Mouse (Mus musculus): Measurements from ENCODE around the gene Csrp1.
A peak's percentile ranks its signal among the peaks of the same experiment; 100 is the strongest.

Csrp1 gene

DNA sequence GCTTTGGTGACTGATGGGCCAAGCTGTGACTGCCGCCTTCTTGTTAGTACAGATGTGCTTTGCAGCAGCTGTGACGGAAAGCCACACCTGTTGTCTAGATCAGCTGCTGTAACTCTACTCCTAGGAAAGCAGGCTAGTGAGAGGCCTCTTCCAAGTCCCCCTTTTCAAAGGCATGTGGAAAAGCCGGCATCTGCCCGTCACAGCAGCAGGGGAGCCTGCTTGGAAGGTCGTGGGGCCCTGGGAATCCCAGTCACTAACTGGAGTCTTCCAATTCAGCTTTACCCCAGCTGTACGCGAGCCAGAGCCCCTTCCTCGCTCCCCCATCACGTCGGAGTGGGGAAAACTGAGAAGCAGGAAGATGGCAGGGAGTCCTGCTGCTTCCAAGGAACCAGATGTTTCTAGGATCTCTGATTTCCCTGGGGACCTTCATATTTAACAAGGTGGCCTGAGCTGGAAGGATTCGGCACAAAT, 21.4 kb upstream of the Csrp1 start:
- no peak for DNase-seq (ENCODE audit: low spot score)

DNA sequence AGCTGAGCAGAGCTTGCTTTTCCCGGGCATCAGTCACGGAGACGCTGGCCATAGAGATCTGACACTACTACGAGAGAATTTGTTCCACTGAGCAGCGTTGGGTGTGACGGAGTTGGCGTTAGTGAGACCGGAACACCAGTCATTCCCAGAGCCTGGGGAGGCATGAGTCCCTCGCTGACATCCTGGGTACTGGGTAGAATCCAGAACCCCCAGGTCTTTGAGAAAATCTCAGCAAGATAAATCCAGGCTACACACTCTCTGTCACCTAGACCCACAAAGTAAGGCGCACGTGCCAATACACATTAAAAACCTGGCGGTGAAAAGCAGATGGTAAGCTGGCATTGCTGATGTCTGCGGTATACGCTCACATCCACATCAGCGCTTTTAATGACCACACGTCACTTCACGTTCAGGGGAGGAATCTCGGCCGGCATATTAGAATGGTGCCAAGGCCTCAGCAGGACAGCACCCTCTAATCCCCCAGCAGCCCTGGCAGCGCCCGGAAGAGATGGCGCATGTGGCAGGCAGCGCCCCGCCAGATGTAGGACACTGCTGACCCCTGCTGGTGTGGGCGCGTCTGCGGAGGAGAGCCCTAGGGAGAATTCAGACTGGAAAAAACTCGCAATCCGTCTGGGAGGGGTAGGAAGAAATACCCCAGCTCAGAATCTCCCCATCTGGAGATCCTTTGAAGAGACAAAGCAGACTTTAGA, 20.7 kb upstream of the Csrp1 start:
- peak; percentile 71 for DNase-seq (ENCODE audit: low spot score)

DNA sequence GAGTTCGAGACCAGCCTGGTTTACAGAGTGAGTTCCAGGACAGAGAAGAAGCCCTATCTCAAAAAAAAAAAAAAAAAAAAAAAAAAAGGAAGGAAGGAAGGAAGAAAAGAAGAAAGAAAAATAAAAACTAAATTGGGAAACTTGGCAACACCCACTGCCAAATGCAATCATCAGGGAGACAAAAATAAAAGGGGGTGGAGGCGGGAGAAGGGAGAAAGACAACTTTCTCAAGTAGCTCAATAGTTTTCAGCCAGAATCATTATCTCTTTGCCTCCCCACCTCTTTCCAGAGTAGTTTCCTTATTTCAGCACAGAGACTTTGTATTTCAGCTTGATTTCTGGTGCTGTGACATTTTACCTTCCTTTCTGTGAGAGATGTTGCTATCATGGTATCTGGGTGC, 20.0 kb upstream of the Csrp1 start:
- DNase-seq (ENCODE audit: low spot score): no peak

DNA sequence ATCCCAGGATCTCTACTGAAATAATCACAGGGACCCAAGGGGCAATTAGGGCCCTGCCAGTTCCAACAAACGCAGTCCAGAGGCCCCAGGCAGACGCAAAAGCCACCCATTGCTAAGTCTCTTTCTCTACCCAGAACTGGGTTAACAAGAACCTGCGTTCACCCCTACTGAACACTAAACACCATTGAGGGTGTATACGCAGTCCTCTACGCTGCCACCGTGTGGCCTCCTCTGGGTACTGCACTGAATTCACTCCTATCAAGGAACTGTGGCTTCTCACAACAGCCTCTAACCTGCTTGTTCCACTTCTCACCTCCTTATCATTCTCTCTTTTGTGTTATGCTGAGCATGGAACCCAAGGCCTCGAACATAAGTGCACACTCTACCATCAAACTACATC, 19.3 kb upstream of the Csrp1 start:
- peak; percentile 68 for DNase-seq (ENCODE audit: low spot score)

DNA sequence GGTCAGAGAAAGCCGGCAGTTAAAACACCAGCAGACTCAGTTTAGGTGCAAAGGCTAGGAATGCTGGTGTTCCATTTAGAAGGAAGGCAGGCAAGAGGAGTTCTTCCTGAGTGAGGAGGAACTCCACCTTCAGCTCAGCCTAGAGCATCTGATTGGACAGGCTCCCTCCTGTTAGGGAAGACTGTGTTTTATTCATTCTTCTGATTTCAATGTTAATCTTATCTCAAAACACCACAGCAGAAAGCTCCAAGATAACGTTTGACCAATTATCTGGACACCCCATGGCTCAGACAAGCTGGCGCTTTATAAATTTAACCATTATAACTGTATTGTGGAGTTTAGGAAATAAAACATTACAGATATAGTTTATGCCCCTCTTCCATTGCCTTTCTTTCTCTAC, 18.5 kb upstream of the Csrp1 start:
- no peak for DNase-seq (ENCODE audit: low spot score)

DNA sequence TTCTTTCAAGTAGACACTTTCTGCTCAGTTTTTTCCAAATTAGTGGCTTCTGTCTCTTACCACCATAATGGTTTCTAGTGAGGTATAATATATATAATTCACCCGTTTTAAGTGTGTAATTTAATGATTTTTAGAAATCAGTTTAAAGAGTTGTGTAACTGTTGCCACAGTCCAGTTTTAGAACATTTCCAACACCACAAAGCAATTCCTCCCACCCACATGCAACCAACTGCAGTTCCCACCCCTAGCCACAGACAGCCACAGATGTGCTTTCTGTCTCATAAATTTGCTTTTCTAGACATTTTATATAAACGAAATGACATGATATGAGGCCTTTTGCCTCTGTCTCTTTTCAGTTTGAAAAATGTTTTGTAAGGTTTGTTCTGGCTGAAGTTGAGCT, 17.1 kb upstream of the Csrp1 start:
- DNase-seq (ENCODE audit: low spot score): no peak

DNA sequence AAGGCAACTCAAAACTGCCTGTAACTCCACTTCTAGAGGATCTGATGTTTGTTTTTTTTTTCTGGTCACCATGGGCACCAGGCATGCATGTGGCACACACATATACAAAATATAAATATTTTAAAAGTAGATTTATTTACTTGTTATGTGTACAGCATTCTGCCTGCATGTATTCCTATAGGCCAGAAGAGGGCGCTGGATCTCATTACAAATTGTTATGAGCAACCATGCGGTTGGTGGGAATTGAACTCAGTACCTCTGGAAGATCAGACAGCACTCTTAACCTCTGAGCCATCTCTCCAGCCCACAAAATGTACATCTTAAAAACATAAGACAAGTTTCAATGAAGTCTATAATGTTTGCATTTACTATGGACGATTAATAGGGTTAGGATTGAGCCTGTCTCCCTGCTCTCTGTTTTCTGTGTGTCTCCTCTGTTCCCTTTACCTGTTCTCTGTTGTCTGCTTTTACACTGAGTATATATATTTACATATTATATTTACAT, 15.5 kb upstream of the Csrp1 start:
- DNase-seq (ENCODE audit: low spot score): no peak

DNA sequence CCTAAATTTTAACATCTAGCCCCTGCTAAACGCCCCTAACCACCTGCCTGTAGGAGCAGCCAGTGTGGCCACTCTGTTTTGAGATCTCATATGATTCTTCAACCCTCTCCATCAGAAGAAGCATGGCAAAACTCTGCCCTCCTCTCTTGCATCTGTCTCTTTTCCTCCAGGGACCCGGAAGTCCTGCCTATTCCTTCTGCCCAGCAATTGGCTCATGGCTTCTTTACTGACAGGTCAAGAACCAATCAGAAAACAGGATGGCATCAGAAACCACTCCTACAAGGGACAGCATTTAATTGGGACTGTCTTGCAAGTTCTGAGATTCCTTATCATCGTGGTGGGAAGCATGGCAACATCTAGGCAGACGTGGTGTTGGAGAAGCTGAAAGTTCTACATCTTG, 11.5 kb upstream of the Csrp1 start:
- DNase-seq (ENCODE audit: low spot score): no peak

DNA sequence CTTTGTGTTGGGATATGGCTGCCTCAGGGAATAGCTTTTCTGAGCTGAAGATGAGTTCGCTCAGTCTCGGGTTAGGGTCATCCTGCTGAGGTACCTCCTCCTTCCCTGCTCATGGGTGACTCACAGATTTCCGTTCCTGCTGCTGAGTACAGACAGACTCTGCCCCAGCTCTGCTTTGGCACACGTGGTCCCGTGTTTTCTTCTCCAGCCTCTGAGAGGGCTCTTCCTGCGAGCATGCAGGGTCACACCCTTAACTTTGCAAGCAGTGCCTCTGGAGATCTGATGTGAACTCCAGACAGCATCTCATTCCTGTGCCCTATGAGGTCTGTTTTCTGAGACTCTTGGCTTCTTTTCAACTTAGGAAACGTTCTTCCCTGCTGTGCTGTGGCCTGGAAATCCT, 8.7 kb upstream of the Csrp1 start:
- no peak for DNase-seq (ENCODE audit: low spot score)

DNA sequence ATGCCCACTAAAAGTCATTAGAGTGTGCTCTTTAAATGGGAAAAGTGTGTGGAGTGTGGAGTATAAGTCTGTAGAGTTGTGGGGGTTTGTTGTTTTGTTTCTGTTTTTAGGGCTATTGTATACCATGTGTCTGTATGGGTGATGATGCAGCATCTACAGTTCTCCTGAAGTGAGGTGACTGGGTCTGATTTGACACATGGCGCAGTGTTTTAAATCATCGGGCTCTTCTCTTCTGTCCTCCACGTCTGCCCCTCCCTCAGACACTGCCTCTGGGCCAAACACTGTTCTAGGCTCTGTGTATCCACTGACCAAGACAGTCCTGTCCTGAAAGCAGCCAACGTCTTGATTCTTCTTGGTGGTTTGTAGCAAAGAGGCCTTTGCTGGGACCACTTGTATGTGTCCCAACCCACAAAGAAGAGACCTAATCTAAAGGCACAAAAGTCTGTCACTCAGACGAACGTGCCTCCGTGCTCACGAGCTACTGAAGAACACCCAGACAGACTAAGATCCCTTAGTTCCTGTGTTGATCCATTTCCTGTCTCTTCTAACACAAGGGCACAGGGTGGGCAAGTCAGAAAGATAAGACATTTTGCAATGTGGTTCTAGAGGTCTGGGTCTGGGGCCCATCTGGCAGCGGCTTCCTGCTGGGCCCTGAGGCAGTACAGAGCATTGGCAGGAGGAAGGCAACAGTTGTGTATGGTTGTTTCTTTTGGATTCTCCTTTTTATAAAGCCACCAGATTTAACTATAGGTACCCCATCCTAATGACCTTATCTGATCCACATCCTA, 5.6 kb upstream of the Csrp1 start:
- DNase-seq (ENCODE audit: low spot score): no peak

DNA sequence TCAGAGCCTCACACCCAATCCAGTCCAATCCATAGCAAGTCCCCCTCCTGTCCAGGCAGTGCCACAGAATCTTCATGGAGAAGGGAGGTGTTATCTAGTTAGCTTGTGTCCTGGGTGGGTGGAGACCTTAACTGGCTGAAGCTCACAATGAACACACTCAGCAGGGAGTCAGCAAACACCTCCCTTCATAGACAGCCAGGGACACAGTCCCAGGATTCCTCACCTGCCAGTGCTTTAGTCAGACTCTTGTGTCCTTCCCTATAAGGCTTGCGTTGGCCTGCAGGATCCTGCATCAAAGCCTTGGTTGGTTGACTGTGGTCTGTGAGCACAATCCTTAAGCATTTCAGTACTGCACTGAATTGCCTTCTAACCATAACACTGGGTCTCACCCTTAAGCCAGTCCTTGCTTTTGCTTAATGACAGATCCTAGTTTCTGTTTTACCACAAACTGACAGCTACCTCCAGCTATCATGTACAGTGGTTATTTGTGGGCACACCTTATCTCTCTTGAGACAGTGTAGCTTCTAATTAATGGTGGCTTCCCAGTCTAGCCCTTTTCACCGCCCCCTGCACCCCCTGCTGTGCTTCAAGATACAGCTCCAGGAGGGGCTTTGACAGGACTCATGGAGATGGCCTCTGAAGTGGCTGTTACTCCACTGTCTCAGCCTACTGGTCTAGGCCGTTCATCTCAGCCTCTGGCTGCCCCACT, 4.8 kb upstream of the Csrp1 start:
- DNase-seq (ENCODE audit: low spot score): no peak

DNA sequence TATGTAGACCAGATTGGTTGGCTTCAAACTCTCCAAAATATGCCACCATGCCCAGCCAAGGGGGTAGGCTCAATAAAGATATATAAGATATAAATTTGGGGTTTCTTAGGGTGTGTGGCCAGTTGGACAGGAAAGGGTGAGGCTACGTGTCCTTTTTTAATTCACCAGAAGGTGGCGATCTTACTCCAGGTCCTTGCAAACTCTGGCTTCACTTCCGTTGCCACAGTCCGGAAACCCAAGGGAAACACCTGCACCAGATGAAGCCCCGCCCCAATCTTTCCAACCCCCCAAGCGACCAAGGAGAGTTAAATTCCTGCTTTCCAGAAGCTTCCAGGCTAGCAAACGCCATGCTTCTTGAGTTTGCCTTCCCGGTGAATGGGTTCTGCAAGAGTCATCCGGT, 375 bp upstream of the Csrp1 start:
- peak; percentile 72 for DNase-seq (ENCODE audit: low spot score)

DNA sequence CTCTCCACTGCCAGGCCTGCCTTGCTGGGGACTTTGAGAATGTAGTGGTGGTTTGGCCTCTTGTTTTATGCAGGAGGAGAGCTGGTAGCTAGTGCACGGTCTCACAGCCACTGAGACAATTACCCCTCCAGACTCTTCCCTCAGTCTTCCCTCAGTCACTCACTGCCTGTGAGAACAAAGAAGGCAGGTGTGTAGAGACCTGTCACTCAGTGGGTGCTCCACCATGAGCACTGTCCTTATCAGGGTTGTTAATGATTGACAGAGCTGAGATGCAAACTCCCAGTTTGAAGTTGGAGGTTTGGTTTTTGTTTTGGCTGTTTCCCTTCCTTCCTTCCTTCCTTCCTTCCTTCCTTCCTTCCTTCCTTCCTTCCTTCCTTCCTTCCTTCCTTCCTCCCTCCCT, 3.2 kb downstream of the Csrp1 start:
- DNase-seq (ENCODE audit: low spot score): no peak

DNA sequence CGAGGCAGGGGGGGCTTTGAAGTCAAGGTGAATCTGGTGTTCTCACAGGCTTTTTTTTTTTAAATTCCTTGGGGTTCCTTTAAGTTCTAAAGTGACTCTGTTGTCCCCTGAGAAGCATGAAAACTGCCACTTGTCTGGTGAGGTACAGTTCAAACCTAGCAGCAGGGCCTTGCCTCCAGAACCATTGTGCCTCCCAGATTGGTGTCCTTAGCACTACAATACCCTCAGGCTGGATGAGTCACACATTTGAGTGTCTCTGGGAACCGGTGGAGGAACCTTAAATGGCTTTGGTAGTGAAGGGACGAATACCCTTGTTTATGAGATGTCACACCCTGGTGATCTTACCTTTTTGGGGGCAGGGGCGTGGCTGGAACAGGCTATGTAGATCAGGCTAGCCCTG, 4.3 kb downstream of the Csrp1 start:
- DNase-seq (ENCODE audit: low spot score): no peak

DNA sequence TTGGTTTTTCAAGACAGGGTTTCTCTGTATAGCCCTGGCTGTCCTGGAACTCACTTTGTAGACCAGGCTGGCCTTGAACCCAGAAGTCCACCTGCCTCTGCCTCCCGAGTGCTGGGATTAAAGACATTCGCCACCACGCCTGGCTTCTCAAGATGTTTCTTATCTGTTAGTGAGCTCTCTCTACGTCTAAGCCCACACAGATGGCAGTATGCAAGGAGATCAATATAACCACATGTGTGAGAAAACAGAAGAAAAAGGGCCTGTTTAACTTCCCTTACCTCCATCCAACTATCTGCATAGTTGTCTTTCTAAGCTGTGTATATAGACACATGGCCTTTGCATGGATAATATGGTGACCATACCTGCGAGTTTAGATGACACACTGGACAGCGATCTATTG, 5.5 kb downstream of the Csrp1 start:
- DNase-seq (ENCODE audit: low spot score): no peak

DNA sequence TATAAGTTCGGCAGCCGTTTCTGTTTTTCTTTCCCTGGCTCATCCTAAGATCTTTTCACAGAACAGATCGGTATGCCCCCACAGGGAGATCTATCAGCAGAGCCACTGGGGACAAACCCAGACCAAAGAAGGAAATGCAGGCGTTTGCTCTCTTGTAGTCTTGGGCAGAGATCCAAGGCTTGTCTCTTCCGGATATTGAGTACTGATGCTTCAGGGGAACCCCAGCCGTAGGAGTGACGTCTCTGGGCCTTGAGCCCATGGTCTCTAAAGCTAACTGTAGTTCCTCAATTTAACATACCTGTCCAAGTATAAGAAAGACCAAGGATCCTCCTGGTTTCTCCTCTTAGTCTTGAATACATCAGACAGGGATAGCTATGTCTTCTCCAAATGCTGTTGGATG, 6.1 kb downstream of the Csrp1 start:
- DNase-seq (ENCODE audit: low spot score): no peak

DNA sequence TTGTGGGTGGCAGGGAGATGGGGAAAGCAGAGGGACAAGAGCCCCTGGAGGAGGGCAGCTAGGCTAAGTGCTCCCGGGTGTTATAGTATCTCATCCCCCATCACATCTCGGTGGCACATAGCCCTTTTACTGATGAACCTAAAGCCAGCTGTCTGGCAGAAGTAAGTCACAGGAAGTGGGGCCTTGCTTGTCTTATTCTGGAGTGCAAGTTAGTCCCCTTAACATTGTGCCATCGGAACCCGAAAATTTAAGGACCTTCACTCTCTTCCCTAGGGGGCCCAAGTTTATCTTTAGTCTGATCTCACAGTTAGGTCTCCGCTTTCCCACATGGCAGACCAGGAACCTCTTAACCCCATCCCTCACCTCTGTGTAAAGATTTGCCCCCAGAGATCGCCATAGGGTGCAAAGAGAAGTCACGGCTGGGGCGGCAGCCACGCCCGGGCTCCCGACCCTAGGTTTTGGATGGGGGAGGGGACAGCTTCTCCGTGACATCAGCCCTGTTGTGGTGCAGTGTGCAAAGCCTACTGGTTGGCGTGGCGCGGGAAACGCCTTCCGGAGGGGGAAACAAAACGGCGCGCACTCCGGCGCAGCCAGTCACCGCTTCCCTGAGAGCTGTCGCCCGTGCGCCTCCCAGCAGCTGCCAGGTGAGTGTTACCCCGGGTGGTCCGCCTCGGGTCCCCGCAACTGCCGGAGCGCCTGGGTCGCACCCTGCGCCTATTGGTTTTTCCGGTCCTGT, 8.9 kb downstream of the Csrp1 start:
- peak; percentile 78 for DNase-seq (ENCODE audit: low spot score)

DNA sequence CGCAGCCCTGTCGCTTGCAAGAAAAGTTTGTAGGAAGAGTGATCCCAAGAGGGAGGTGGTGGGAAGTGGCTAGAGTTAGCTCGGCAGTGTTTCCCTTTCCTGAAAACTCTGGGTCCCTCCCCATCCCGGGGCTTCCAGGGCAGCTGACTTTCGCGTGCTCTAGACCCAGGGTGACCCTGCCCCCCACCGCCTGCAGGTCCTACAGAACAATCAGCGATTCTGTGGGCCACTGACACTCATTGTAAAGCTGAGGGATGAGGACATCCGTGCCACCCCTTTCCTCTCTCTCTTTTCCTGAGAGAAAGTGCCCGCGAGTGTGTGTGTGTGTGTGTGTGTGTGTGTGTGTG, 9.5 kb downstream of the Csrp1 start:
- DNase-seq (ENCODE audit: low spot score): no peak

DNA sequence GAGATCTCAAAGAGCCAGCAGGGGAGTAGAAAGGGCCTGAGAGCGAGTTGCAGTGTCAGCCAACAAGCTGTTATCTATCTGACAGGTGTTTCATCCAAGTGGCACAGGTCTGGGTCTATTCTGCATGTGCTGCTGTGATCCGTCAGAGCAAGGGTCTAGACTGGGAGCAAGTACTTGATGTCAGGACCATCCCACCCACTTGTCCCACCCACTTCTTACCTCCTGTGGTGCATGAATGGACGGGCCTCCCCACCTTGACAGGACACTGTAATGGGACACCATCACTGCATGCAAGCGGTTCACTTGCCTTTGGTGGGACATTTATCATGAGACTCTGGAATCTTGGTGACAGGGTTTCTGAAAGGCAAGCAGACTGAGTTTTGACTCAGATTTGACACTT, 10.0 kb downstream of the Csrp1 start:
- DNase-seq (ENCODE audit: low spot score): no peak

DNA sequence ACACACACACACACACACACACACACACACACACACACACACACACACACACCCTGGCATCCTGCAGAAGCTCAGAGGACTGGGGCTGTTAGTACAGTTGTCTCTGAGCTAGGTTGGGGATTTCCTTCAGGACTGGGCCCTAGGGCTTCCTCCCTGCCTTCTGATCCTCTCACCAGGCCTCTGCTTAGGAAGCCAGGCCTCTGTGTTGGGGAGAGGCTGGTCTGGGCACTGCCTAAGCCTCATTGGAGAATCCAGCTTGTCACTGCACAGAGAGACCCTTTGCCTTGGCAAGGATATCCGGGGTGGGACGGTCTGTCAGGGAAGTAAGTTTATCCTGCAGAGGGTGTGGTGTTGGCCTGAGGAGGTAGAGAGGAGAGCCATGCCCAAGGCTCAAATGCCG, 10.4 kb downstream of the Csrp1 start:
- DNase-seq (ENCODE audit: low spot score): no peak

DNA sequence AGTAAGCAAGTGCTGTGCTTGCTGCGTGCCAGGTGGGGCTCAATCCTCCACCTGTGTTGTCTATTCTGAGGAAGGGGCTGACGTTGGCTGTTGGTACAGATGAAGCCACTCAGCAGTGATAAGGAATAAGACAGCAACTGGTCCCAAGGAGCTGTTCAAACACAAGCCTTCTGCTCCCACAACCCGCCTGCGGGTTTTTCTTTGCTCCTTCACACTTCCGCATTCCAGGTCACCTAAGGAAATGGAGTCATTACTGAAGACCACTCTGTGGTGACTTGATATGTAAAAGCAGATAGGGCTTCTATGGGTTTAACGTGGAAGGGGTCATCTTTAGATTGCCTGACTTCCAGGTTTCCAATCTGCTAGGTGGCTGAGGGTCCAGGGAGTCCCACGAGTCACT, 11.5 kb downstream of the Csrp1 start:
- no peak for DNase-seq (ENCODE audit: low spot score)

Data from ovary, postnatal 14 days (tissue).